Mouse (Mus musculus) R1 (cell line): ENCODE results near the gene Paxx.

Experiments
- DNase-seq: peaks from one replicate; pipeline ENCODE4 v3.0.0-alpha.2; 2018; ENCODE audit warnings: low read depth, low spot score

Paxx gene

DNA sequence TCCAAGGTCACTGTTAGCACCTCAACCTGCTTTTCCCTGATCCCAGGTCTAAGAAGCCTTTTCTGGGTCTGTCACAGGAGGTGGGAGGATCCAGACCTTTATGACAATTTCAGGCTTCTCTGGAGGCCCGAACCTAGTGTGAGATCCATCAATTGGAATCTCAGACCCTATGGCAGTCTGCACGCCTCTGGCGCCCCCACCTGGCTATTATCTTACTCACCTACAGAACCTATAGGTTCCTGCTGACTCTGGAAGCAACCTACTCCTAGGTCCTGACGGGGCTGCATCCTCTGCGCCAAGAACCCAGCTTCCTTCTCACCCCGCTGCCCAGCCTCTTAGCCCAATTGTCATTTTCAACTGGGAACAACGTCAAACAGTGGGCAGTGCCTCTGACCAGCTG is 22.1 kb upstream of the Paxx start:
- DNase-seq = peak; percentile 58

DNA sequence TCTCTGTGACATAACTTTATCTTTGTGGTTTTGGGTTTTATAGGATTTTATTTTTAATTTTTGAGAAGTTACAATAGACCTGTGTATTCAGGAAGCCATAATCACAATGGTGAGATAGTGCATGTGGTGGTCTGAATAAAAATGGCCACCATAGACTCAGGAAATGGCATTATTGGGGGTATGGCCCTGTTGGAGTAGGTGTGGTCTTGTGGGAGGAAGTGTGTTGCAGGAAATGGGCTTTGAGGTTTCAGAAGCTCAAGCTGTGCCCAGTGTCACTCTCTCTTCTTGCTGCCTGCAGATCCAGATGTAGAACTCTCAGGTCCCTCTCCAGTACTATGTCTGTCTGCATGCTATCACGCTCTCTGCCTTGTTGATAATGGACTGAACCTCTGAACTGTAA is 19.6 kb upstream of the Paxx start:
- DNase-seq = no peak

DNA sequence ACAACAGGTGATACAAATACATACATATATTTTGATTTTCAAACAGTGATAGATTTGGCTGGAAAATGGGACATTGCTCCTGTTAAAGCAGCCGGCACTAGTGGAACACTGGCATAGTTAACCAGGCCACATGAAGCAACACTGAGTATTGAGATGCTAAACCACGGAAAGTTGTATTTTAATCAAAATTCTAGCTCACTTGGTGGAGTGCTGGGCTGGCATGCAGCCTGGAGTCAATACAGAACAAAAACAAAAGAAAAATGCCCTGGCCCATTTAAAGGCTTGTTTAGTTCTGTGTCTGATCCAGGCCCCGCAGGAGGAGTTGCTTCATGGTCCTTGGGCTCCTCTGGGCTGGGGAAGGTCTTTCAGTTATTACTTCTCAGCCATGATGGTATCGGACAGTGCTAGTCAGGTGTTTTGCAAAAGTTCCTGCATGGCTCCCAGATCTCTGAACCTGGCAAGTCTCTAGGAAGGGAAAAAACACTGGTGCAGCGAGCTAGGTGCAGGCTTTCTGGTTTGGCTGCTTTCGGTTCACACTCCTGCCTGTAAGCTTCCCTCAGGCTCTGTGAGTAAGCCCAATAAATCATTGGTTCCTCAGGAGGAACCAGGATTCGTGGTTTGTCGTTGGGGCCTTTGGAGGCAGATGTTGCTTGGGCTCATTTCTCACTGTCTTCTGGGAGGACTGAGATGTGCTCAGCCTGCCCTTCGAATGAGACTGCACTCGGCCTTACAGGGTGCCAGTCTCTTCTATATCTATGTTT is 18.8 kb upstream of the Paxx start:
- no peak for DNase-seq

DNA sequence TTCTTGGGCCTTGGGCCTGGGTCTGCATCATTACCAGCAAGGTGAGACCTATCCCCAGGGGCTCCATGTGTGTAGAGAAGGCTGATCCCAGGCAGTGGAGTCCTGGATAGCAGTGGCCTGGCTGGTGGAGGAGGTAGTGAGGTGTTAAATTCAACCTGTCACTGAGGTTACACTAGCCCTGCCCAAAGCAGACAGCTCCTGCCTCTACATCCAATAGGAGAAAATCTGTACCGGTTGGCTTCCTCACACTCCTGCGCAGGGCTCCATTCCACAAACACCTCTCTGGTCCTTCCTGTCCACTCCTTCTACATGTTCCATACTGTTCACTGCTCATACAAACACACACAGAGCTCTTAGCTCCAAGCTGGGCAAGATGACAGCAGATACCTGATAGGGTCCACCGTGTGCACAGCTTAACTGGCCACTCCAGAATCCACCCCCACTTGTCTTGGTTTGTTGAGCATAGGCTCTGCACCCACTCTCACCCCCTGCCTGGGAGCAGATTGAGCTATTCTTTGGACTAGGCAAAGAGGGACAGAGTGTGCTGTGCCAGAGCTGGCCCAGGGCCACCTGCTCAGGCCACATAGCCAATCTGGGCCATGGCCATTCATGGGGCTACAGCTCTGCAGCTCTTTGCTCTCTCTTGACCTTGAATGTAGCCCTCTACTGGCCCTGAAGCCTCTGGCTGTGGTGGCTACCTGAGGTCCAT is 17.2 kb upstream of the Paxx start:
- no peak for DNase-seq

DNA sequence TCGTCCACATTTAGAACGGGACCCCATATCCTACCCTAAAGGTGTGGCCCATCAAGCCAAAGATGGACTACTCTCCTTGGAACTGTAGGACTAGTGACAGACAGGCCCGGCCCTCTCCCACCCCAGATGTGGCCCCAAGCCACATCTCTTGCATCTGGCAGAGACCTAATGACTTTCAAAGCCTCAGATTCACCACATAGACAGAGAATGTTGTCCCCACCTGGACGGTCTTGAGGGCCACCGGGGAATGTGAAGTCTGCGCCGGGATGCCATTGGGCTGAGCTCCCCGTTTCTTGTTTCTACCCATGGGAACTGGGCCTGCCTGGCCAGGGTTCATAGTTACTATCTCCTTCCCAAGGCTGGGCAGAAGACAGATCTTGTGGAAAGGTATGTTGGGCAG is 16.6 kb upstream of the Paxx start:
- DNase-seq = no peak

DNA sequence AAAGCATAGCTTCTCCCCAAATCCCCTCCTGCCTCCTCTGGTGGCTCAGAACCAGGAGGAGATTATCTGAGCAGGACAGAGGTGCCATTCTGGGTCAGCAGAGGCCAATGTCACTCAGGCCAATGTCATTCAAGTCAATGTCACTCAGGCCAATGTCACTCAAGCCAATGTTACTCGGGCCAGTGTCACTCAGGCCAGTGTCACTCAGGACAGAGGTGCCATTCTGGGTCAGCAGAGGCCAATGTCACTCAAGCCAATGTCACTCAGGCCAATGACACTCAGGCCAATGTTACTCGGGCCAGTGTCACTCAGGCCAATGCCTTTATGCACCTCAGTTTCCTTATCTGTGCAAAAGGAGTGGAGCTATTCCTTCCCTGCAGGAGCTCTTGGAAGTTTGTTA is 11.7 kb upstream of the Paxx start:
- no peak for DNase-seq

DNA sequence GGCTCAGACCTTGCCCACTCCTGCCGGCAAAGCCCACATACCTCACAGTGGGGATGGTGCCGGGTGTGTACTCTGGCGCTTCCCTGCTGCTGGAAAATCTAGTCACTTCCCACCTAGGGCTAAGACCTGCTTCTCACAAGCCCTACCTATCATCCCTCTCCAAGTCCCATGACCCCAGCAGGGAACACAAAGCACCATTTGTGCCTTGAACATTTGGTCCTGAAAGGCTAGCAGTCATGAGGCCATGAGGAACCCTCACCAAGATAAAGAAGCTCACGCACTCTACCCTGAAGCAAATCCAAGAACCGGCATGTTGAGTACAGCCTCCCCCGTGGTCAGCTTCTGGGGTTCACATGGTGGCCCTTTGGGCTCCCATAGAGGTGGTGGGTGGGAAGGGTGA is 9.1 kb upstream of the Paxx start, which contains the start of gene Ptgds:
TSS of gene Ptgds (minus strand) at position 78 of the 400 bp plus-strand sequence.
- DNase-seq = no peak

DNA sequence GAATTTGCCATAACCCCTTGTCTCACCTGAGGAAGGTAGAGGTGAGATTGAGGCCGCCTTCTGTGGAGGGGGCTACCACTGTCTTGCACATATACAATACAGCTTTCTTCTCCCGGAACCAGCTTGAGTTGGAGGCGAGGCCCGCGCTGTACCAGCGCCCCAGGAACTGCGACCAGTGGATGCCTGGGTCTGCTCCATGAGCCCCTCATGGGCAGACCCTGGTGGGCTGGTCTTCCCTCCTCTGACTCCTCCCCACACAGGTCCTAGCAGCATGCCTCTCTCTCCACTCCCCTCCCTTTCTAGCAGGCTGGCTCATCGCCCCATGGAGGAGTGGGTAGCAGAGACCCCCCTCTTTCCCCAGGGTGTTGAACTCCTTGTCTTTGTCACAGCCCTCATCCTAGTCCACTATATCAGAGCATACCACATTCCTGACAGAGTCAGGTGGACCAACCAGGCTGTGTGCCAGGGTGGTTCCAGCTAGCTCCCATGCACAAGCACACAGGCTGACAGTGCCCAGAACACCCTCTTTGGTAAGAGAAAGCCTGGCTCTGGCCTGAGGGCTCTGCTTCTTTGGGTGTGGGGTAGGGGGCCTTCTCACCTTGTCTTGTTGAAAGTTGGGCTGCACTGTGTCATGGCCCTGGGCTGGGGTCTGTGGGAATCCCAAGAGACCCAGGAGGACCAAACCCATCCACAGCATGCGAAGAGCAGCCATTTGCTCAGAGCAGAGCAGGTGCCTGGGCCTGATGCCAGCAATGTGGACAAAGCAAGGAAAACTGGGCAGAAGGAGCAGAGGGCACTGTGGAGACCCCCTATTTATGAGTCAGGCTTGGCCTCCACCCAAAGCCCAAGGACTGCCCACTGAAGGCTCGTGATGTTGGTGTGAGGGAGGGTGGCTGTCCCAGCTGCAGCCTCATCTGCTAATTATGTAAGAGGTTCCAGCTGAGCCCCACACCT is 8.3 kb upstream of the Paxx start:
- no peak for DNase-seq

DNA sequence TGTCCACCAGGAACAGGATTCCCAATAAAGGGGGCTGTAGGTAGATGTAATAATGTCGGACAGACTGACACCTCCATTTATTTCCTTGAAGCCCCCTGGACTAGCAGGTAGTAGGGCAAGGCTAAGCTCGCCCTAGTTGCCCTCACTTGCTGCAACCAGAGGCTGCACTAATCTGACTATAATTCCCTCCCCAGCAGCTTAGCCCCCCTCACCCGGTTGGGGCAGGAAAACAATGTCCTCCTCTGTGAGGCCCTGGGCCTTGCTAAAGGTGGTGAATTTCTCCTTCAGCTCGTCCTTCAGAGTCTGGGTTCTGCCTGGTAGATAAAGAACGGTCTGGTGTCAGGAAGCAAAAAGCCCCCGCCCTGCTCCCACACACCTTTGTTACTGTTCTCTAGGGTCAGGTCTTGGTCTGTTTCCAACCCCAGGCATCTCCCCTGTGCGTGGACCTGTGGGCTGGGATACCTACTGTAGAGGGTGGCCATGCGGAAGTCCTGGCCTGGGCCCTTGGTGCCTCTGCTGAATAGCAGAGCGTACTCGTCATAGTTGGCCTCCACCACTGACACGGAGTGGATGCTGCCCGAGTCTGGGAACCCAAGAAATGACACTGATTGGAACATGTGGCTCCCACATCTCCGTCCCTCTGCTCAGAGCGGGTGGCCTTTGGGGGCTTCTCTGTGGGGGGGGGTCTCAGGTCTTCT is 6.9 kb upstream of the Paxx start:
- no peak for DNase-seq

DNA sequence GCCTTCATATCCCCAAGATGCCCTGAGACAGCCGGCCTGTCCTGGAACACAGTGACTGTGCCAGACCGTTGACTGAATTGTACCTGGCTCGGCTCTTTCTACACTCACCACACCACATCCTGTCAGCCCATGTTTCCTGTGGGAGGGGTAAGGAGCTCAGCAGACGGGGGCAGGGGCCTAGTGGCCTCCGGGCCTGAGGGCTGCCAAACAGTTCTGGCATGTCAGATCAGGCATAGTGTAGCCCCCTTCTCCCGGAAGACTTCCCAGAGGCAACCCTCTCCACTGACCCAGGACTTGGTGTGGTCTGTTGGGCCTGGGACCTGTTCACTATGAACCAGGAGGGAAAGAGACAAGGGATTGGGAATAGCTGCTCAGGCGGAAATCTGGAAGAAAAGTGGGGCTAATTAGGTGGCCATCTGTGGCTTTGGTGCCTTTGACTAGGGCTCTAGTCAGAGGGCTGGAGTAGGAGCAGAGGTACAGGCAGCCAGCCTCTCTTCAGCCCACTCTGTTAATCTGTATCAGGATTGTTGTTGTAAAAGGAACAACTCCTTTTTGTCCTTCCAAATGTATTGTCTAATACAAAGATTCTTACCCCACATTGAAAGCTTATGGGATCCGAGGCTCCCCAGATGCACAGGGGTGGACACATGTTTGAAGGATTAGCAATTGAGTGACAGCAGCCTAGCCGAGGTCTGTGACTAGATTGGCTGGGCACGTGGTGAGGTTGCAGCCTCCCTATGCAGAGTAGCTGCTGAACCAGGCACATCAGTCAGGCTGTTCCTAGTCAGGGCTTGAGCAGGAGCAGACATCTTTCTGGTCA is 5.1 kb upstream of the Paxx start:
- DNase-seq = no peak

DNA sequence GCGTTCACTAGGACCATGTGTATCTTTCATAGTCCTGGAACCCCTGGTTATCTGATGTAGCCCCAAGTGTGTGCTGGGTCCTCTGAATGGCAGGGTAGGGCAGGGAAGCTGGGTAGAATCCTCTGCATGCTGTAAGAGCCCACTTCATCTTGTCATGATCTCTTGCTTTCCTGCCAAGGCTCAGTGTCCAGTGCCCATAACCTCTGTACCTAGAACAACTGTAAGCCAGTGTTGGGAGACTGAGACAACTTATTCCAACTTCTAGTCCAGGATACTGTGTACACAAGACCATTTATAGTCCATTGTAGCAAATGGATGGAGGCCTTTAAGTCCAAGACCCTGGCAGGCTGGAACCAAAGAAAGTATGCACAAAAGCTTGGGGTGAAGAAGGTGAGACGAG is 4.4 kb upstream of the Paxx start:
- DNase-seq = no peak

DNA sequence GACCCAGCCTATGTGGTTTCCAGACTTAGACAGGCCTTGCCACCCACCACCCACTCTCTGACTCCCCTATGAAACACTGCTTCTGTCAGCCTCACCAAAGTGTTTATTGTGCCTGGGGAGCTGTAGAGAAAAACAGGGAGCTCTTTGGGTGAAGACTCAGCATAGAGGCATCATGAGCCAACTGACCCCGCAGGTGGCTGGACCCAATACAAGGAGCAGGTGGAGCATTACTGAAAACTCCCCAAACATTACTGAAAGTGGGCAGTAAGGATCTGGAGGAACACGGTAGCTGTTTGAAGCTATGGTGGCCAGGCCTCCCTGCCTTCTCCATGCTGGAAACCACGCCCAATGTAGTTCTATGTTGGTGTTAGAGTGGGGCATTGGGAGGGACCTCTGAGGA is 2.7 kb upstream of the Paxx start:
- no peak for DNase-seq

DNA sequence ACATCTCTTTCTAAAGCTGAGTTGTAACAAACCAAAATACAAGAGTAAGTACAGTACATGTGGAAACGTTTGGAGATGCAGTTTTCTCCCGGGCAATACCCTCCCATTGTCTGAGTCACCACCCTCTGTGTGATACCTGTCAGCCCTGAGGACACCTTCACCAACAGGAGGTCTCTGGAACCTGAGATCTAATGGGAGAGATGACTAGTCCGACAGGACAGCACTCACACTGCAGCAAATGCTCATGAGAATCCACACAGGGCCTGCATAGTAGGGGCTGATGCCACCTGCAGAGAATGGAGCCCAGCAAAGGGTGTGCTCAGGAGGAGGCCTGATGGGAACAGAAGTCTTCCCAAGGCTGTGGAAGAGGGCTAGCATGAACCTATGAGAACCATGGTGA is 513 bp upstream of the Paxx start:
- no peak for DNase-seq

DNA sequence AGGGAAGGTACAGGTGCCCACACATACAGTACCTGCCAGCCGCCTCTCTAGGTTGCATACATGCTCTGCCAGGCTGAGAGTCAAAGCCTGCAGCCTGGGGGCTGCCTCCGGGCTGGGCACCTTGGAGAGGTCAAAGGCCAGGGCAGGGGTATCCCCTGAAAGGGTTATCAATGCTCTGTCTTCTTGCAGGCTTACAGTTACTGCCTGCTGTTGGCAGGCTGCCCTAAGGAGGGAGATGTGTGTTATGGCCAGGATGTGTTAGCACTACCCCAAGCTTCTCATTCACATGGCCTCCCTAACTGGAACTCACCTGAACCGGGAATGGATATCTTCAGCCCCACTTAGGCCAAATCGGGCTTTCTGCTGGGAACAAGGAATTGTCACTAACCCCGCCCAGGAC is 759 bp downstream of the Paxx start:
- no peak for DNase-seq

DNA sequence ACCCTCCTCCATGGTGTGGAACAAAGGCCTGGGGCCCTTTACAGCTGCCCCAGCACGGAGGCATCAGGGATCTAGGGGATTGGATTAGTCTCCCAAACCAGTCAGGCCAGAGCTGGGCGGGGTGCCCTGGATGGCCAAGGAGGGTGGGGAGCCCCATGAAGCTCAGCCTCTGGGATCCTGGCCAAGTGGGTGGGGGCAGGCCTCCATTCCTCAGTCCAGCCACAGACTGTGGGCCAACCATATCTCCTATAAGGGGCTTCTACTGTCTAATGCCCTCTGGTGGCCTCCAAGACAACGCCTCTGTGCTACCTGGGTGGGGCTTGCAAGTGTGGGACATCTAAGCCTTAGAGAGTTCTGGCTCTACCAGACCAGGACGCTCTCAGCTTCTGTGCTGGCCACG is 2.0 kb downstream of the Paxx start:
- no peak for DNase-seq

DNA sequence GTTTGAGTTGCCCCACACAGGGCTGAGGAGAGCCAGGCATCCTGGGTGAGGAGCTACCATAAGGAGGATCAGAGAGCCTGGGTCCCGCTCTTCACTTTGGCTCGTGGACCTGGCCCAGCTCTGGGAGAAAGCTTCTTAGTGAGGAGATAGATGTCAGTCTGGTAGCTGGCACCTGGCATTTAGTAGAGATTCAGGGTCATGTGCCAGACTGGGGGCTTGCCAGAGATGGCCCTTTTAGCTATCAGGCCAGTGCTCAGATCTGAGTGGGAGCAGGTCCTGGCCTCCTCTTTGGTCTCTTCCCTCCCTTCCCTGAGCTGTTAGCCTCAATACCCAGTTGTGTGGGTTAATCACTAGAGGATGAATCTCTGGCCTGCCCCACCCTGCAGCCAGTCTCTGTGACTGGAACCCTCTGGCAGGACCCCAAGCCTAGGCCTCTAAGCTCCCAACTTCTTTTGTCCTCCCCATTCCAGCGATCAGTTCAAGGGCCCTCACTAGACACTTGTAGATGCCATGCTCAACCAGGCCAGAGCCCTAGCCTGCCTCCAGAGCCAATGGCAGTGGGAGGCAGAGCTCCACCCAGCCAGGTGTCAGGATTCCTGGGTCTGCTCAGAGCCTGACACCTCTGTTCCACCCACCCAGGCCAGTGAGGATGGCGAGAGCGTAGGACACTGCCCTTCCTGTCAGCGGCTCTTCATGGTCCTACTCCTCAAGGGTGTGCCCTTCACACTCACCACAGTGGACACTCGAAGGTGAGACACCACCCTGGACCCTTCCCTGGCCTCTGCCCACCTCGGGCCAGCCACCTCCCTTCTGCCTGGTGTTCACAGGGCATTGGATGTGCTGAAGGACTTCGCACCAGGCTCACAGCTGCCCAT is 3.6 kb downstream of the Paxx start:
- DNase-seq = no peak

DNA sequence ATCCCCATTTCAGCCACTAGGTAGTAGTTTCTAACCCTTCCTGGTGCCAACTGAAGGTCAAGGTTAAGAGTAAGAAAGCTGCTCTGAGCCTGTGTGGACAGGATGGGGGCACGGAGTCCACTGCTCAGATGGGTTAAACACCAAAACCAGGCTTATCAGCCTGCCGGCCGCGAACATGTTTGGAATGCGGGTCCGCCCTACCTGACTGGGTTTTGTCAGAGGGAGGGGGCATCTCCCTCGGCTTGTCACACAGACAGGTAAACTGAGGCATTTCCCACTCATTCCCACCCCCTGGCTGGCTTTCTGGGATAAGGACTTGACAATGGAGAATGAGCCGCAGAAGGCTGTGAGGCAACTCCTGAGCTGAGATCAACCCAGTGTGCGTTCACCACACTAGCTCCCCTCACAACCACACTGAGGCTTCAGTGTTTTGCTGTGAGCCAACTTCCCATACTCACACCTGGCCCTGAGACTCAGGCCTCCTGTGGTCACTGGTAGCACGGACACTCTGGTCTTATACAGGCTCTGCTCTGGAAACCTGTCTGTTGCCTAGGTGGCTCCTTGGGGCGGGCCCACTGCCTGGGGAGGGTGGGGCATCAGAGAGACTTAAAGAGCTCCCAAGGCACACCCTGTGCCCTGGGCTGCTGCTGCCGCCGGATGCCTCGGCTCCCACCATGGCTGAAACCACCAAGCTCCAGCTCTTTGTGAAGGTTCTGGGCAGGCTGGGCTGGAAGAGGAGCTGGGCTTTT is 4.5 kb downstream of the Paxx start, which contains the start of gene Clic3:
TSS of gene Clic3 (plus strand) at position 634 of the 749 bp plus-strand sequence.
- DNase-seq = peak; percentile 42

DNA sequence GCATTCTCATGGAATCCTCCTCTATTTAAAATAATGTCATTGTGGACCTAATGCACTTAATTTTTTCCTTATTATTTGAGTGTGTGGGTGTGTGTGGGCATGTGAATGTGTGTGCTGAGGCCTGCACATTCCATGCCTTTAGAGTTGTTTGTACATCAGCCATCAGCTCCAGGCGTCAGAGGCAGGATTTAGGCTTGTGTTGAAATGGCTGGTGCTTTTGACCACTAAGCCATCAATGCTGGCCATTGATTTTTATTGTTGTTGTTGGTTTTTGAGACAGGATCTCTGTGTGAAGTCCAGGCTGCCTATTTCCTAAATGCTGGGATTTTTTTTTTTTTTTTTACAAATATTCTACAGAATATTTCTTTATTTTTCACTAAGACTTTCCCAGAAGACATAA is 7.9 kb downstream of the Paxx start:
- no peak for DNase-seq
